Mouse (Mus musculus): ENCODE measurements around the gene Exoc2. TPM values are rescaled to one million over a fixed set of nuclear protein-coding genes. Genes with fewer than 3 reads are reported as not detected.

Exoc2 gene
- polyA plus RNA-seq, 1 experiment from 2014 or later: 11.9 TPM

DNA sequence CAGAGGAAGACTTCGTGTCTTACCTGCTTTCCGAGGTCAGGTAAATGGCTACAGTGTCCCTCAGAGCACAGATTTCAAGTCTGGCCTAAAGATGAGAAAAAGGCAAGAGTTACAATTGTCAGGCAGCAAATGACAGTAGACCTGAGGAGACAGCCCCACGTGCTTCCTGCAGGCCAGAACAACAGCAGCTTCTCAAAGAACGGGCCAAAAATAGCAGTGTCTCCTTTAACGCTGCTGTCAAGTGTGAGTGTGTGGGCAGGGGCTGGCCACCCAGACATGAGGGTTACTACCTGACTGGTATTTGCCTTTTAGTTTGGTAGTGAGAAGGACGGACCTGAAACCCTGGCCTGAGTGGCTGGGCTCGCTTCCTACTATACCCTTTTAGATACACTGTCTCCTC lies 153.3 kb downstream of the Exoc2 start:
- H3K4me3 ChIP-seq (replicated peaks): no peak overlapping the region
- no peaks in the 10 kb centered on the region for H3K4me1 ChIP-seq (replicated peaks)
- no peak overlapping the region for H3K4me2 ChIP-seq
- no peak overlapping the region for H3K27ac ChIP-seq (replicated peaks)
- no peak for ATAC-seq (ENCODE audit: insufficient read depth)
- 56% methylated on average over 7 of the region's 7 CpGs for WGBS (ENCODE audit: insufficient replicate concordance)
- H3K36me3 ChIP-seq (replicated peaks): peaks cover 30% of the 10 kb centered on the region
- H3K9me3 ChIP-seq (replicated peaks): no peaks in the 10 kb centered on the region
- no peak overlapping the region for H3K9ac ChIP-seq
- no peaks in the 10 kb centered on the region for H3K27me3 ChIP-seq

DNA sequence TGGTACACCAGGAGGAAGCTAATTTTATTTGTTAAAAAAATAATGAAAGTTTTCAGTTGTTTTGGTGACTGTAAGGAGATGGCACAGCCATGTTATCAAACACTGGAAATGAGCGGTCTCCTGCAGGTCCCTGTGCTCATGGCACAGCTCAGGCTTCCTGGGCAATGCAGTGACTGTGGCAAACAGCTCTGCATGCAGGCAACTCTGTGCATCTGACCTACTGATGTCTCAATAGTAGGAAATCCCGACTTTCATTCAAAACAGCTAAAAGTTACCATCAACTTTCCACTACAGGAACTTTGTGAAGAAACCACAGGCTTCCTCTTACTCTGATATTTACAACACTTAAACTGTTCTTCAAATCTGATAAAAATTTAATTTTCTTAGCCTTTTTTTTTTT lies 154.0 kb downstream of the Exoc2 start:
- Histone ChIP-seq H3K27me3 (no peaks in the 10 kb centered on the region), H3K36me3 (replicated peaks) (peaks cover 31% of the 10 kb centered on the region), H3K4me1 (replicated peaks) (no peaks in the 10 kb centered on the region), H3K4me3 (replicated peaks) (no peak overlapping the region), H3K9ac (no peak overlapping the region), H3K4me2 (no peak overlapping the region), H3K27ac (replicated peaks) (no peak overlapping the region), H3K9me3 (replicated peaks) (no peaks in the 10 kb centered on the region)
- no peak for ATAC-seq (ENCODE audit: insufficient read depth)
- WGBS (ENCODE audit: insufficient replicate concordance): 48% methylated on average over 2 of the region's 2 CpGs

DNA sequence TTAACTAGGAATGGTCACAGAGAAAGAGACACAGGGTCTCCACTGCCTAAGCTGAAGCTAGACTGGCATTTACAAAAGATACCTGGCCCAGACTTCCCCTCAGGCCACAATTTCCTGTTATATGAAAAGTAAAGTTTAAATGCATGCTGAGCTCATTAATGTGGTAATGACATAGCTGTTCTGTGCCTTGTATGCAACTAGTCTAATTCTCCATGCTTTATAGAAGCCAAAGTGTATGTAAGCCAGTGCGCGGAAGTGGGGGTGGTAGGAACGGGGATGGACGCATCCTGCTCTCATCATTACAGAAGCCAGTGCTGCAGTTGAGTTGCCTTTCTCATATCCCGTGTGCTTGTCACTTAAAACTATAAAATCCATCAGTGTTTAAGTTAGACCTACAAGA lies 156.5 kb downstream of the Exoc2 start:
- WGBS (ENCODE audit: insufficient replicate concordance): 88% methylated on average over 5 of the region's 5 CpGs

DNA sequence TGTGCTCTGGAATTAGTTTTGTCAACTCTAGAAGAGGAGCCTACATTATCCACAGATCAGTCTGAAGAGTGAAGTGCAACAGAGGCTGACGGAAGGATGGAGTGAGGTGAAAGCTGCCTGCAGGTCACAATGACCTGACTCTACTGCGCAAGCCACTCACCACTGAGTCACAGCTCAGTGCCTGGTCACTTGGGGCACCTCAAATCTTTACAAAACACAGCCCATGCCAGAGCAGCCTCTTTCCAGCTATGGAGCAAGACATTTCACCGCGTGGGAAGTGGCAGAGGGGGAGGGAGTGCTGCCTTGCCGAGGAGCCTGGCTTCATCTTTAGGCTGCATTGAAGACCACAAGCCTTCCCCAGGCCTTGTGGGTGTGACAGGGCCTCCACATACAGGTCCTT lies 159.6 kb downstream of the Exoc2 start:
- no peak overlapping the region for H3K9ac ChIP-seq
- 66% methylated on average over 5 of the region's 5 CpGs for WGBS (ENCODE audit: insufficient replicate concordance)
- no peaks in the 10 kb centered on the region for H3K4me1 ChIP-seq (replicated peaks)

More for the DNA sequence above, 156.5 kb downstream of the Exoc2 start:
- H3K4me2 ChIP-seq: no peak overlapping the region
- H3K27me3 ChIP-seq: no peaks in the 10 kb centered on the region
- no peaks in the 10 kb centered on the region for H3K9me3 ChIP-seq (replicated peaks)
- no peak for ATAC-seq (ENCODE audit: insufficient read depth)
- H3K36me3 ChIP-seq (replicated peaks): peaks cover 30% of the 10 kb centered on the region
- no peaks in the 10 kb centered on the region for H3K4me1 ChIP-seq (replicated peaks)
- H3K9ac ChIP-seq: no peak overlapping the region
- no peak overlapping the region for H3K4me3 ChIP-seq (replicated peaks)
- H3K27ac ChIP-seq (replicated peaks): no peak overlapping the region

DNA sequence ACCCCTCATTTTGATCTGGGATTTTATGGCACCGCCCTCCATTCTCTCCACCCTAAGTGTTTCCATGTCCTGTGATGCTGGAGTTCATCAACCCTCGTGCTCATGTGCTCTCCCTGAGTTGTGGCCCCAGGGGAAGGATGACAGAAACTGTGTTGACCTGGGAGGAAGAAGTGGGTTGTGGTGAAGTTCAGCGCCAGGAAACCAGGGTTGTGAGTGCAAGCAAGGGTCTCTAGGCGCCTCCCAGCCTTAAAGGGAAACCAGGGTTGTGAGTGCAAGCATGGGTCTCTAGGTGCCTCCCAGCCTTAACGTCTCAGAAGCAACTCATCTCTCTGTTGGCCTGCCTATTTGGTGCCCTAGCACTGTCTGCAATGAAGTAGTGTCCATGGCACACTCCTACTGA lies 160.4 kb downstream of the Exoc2 start:
- 36% methylated on average over 5 of the region's 5 CpGs for WGBS (ENCODE audit: insufficient replicate concordance)
- Histone ChIP-seq H3K4me2 (no peak overlapping the region), H3K4me1 (replicated peaks) (no peaks in the 10 kb centered on the region), H3K9me3 (replicated peaks) (no peaks in the 10 kb centered on the region), H3K9ac (no peak overlapping the region), H3K36me3 (replicated peaks) (0 out of 2 replicates have a peak, but pooled peaks cover 11% of the 10 kb centered on the region), H3K27me3 (no peaks in the 10 kb centered on the region), H3K4me3 (replicated peaks) (no peak overlapping the region), H3K27ac (replicated peaks) (no peak overlapping the region)
- ATAC-seq (ENCODE audit: insufficient read depth): no peak

More for the DNA sequence above, 159.6 kb downstream of the Exoc2 start:
- H3K27ac ChIP-seq (replicated peaks): no peak overlapping the region
- no peaks in the 10 kb centered on the region for H3K9me3 ChIP-seq (replicated peaks)
- H3K4me3 ChIP-seq (replicated peaks): no peak overlapping the region
- ATAC-seq (ENCODE audit: insufficient read depth): no peak
- no peaks in the 10 kb centered on the region for H3K27me3 ChIP-seq
- H3K36me3 ChIP-seq (replicated peaks): peaks cover 15% of the 10 kb centered on the region; the same call in 1 of the 2 replicates
- no peak overlapping the region for H3K4me2 ChIP-seq

DNA sequence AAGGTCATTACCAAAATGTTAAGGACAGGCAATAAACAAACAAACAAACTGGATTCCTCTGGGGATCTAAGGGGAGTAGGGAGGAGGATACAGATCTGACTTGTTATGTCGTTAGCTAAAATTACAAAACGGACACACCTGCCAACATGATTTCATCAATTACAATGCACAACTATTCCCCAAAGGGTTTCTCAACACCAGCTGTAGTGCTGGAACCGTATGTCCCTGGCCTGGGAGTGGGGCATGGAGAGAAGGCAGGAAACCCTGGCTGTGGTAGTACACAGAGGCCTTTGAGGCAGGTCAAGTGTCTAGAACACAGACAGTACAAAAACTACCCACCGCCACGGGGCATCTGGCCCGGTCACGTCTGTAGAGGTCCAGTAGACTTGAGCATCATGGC lies 164.7 kb downstream of the Exoc2 start:
- H3K9ac ChIP-seq: no peak overlapping the region
- no peak overlapping the region for H3K4me3 ChIP-seq (replicated peaks)
- ATAC-seq (ENCODE audit: insufficient read depth): no peak
- no peaks in the 10 kb centered on the region for H3K9me3 ChIP-seq (replicated peaks)
- no peak overlapping the region for H3K4me2 ChIP-seq
- WGBS (ENCODE audit: insufficient replicate concordance): 76% methylated on average over 7 of the region's 7 CpGs
- H3K27me3 ChIP-seq: no peaks in the 10 kb centered on the region
- H3K4me1 ChIP-seq (replicated peaks): no peaks in the 10 kb centered on the region
- H3K27ac ChIP-seq (replicated peaks): no peak overlapping the region
- H3K36me3 ChIP-seq (replicated peaks): no peaks in the 10 kb centered on the region

DNA sequence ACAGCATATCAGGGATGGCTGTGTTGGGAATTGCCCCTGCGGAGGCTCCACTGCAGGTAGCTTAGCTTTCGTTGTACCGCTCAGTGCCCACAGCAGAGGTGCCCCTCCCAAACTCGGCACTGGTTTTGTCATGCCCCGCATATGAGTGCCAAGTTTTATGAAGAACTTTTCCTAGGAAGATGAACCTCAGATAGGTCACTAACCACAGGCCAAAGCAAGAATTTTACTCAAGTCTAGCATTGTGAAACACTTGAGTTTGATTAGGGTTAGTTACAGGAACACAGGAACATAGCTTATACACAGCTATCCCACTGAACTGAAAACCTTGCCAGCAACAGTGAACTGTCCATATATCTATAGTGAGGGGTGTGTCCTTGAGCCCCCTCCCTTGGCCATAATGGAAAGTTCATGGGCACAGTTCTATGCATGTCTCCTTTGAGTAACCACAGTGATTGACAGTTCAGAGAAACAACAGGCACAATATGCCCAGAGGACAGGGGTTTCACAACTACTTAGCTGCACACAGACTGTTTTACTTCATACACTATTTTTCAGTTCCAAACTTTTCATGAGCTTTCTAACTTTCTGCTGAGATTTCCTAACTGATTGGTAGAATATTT lies 171.4 kb downstream of the Exoc2 start:
- Histone ChIP-seq H3K4me3 (replicated peaks) (no peak overlapping the region), H3K4me1 (replicated peaks) (no peaks in the 10 kb centered on the region), H3K9ac (no peak overlapping the region), H3K36me3 (replicated peaks) (no peaks in the 10 kb centered on the region), H3K27me3 (no peaks in the 10 kb centered on the region), H3K9me3 (replicated peaks) (no peaks in the 10 kb centered on the region), H3K27ac (replicated peaks) (no peak overlapping the region), H3K4me2 (no peak overlapping the region)
- WGBS (ENCODE audit: insufficient replicate concordance): 71% methylated on average over 5 of the region's 5 CpGs
- ATAC-seq (ENCODE audit: insufficient read depth): no peak

DNA sequence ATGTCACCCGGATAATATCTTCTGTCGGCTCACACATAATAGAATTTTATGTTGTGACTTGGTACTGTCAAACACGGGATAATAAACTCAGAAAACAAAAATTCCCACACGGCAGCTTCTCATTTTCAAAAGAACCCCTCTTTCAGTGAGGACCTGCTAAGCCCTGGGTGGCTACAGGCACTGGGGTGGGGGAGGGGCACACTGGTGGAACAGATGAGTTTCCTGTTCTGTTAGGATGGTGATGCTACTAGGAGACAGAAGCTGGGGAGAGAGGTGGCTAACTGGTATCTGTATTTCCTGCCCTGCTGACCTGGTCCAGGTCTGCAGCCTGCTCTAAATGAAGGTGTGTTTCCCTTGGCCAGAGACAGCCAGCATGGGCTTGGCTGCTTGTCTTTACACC lies 172.0 kb downstream of the Exoc2 start:
- ATAC-seq (ENCODE audit: insufficient read depth): no peak
- Histone ChIP-seq H3K9ac (no peak overlapping the region), H3K36me3 (replicated peaks) (no peaks in the 10 kb centered on the region), H3K4me1 (replicated peaks) (no peaks in the 10 kb centered on the region), H3K27me3 (no peaks in the 10 kb centered on the region), H3K27ac (replicated peaks) (no peak overlapping the region), H3K4me2 (no peak overlapping the region), H3K9me3 (replicated peaks) (no peaks in the 10 kb centered on the region), H3K4me3 (replicated peaks) (no peak overlapping the region)
- WGBS (ENCODE audit: insufficient replicate concordance): 57% methylated on average over 4 of the region's 4 CpGs

DNA sequence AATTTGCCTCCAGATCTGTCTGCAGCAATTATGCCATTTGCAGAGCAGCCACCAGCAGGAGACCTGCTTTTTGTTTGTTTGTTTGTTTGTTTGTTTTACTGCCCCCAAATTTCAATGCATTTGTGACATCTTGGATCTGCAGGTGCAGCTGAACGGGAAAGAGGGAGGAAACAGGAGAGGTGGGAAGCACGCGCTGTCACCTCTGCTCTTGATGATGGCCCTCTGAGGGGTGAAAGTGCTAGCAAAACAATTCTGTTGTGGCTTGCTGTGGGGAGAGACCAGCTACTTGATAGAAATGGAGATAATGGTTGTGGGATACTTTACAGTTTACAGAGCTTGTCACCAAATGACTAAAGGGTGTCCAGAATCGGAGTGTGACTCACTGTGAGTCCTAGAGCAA lies 177.9 kb downstream of the Exoc2 start:
- WGBS (ENCODE audit: insufficient replicate concordance): 64% methylated on average over 4 of the region's 4 CpGs
- no peak for ATAC-seq (ENCODE audit: insufficient read depth)

DNA sequence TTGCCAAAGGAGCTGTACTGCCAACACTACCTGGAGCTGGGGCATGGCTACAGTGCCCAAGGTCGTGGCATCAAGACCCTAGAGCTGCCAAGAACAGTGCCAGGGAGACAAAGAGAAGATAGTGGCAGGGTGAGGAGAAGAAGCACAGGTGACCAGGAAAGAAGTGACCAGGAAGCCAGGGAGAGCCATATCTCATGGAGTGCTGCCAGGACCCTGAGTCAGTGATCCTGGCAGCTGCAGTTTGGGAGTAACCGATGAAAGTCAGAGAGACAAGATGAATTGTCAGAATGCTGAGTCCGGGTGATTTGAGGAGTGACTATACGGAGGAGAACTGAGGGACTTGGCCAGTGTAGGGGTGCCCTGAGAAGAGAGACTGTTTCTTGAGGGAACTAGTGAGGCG lies 180.3 kb downstream of the Exoc2 start:
- no peaks in the 10 kb centered on the region for H3K4me1 ChIP-seq (replicated peaks)
- 59% methylated on average over 5 of the region's 5 CpGs for WGBS (ENCODE audit: insufficient replicate concordance)
- H3K36me3 ChIP-seq (replicated peaks): no peaks in the 10 kb centered on the region
- no peak for ATAC-seq (ENCODE audit: insufficient read depth)
- no peak overlapping the region for H3K4me2 ChIP-seq
- no peak overlapping the region for H3K4me3 ChIP-seq (replicated peaks)
- no peak overlapping the region for H3K9ac ChIP-seq
- H3K27ac ChIP-seq (replicated peaks): no peak overlapping the region
- no peaks in the 10 kb centered on the region for H3K27me3 ChIP-seq
- no peaks in the 10 kb centered on the region for H3K9me3 ChIP-seq (replicated peaks)

More for the DNA sequence above, 177.9 kb downstream of the Exoc2 start:
- no peaks in the 10 kb centered on the region for H3K9me3 ChIP-seq (replicated peaks)
- H3K4me1 ChIP-seq (replicated peaks): no peaks in the 10 kb centered on the region
- no peak overlapping the region for H3K4me2 ChIP-seq
- no peak overlapping the region for H3K4me3 ChIP-seq (replicated peaks)
- no peak overlapping the region for H3K9ac ChIP-seq
- no peak overlapping the region for H3K27ac ChIP-seq (replicated peaks)
- no peaks in the 10 kb centered on the region for H3K27me3 ChIP-seq
- H3K36me3 ChIP-seq (replicated peaks): no peaks in the 10 kb centered on the region

DNA sequence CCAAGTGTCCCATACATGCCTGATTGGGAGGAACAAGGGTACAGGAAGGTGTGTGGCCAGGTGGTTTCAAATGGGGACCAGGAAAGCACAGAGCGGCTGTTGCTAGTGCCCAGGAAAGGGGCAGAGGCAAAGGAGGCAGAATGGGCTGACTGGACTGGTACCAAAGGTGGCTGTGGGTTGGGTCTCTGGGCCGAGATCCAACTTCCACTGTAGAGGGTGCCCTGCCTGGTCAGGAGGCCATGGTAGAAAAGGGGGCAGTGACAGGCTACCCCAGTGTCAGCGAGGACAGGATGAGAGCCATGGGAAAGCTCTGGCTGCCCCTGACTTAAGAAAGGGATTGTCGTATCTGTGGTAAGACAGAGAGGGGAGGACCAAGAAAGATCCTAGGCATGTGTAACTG lies 180.7 kb downstream of the Exoc2 start:
- Histone ChIP-seq H3K4me2 (no peak overlapping the region), H3K27me3 (no peaks in the 10 kb centered on the region), H3K9me3 (replicated peaks) (no peaks in the 10 kb centered on the region), H3K27ac (replicated peaks) (no peak overlapping the region), H3K4me1 (replicated peaks) (no peaks in the 10 kb centered on the region), H3K9ac (no peak overlapping the region), H3K4me3 (replicated peaks) (no peak overlapping the region), H3K36me3 (replicated peaks) (no peaks in the 10 kb centered on the region)
- no peak for ATAC-seq (ENCODE audit: insufficient read depth)
- WGBS (ENCODE audit: insufficient replicate concordance): 63% methylated on average over 4 of the region's 4 CpGs

DNA sequence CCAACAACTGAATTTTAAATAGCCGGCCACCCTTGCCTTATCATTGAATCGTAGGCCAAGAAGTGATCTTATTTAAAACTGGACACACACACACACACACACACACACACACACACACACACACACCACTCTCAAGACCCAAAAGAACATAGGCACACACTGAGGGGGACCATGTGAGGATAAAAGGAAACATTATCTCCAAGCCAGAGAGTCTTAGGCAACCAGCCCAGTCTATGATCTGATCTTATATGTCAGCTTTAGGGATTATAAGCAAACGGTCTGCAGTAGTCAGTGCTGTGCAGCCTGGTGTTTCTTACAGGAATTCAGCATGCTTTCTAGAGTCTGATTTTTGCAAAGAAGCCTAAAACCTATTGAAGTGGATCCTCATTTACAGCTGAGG lies 181.2 kb downstream of the Exoc2 start:
- Histone ChIP-seq H3K9me3 (replicated peaks) (no peaks in the 10 kb centered on the region), H3K27ac (replicated peaks) (no peak overlapping the region), H3K4me3 (replicated peaks) (no peak overlapping the region), H3K36me3 (replicated peaks) (no peaks in the 10 kb centered on the region), H3K27me3 (no peaks in the 10 kb centered on the region), H3K4me2 (no peak overlapping the region), H3K9ac (no peak overlapping the region), H3K4me1 (replicated peaks) (no peaks in the 10 kb centered on the region)
- no peak for ATAC-seq (ENCODE audit: insufficient read depth)
- WGBS (ENCODE audit: insufficient replicate concordance): 48% methylated on average over 3 of the region's 3 CpGs

Measured in liver, embryonic 15.5 days (tissue).